Mouse (Mus musculus) forebrain, embryonic 15.5 days (tissue): Measurements from ENCODE around the gene Rab40c. TPM values are rescaled to one million over a fixed set of nuclear protein-coding genes. Genes with fewer than 3 reads are reported as not detected.

Source experiments
- ATAC-seq: fragments of 200-750 bp; cut with Nextera tagmentation; replicated peaks from 2 replicates; pipeline ENCODE4 v1.8.0; 2017; ENCODE audit warnings: mild to moderate bottlenecking, moderate TSS enrichment, moderate library complexity
- H3K27ac ChIP-seq: fragments of 300-500 bp; sonication (generic); replicated peaks from 2 replicates; pipeline ENCODE4 v1.5.1; 2015; ENCODE audit warnings: mild to moderate bottlenecking, inconsistent platforms
- H3K27me3 ChIP-seq: fragments of 300-500 bp; sonication (generic); 2 replicates; pipeline ENCODE4 v1.6.1; 2015; ENCODE audit warnings: inconsistent platforms
- H3K36me3 ChIP-seq: fragments of 300-500 bp; sonication (generic); 2 replicates; pipeline ENCODE4 v1.6.1; 2015; ENCODE audit warnings: mild to moderate bottlenecking, inconsistent platforms
- H3K4me1 ChIP-seq: fragments of 300-500 bp; sonication (generic); 2 replicates; pipeline ENCODE4 v1.6.1; 2015; ENCODE audit warnings: inconsistent platforms
- H3K4me2 ChIP-seq: fragments of 300-500 bp; sonication (generic); replicated peaks from 2 replicates; pipeline ENCODE4 v1.6.1; 2015; ENCODE audit warnings: mild to moderate bottlenecking, inconsistent platforms
- H3K4me3 ChIP-seq: fragments of 300-500 bp; sonication (generic); 2 replicates; pipeline ENCODE4 v1.5.1; 2015; ENCODE audit warnings: mild to moderate bottlenecking, inconsistent platforms
- H3K9ac ChIP-seq: fragments of 300-500 bp; sonication (generic); replicated peaks from 2 replicates; pipeline ENCODE4 v1.6.1; 2015; ENCODE audit warnings: mild to moderate bottlenecking, inconsistent platforms
- H3K9me3 ChIP-seq: fragments of 300-500 bp; sonication (generic); 2 replicates; pipeline ENCODE4 v1.6.1; 2016; ENCODE audit warnings: inconsistent platforms
- WGBS: fragments of 180-500 bp; shearing (Covaris S2); methylation state at CpG from one replicate; pipeline ENCODE4 v1.1.7; 2015; ENCODE audit warnings: mixed read lengths; 5-methylcytosine and 5-hydroxymethylcytosine counted together
- polyA plus RNA-seq: library from polyadenylated mRNA; unstranded; fragments of >200 nt; fragmentation: Nextera tagmentation; extraction: Ambion mirVana; gene quantifications from 2 replicates; pipeline ENCODE4 v1.2.1, GENCODE M21; 2015

The Rab40c gene
- polyA plus RNA-seq, 1 experiment from 2014 or later = 52.6 TPM

- no peak overlapping the region for H3K27ac ChIP-seq
- H3K4me1 ChIP-seq = peaks cover 12% of the 10 kb centered on the region
- no peak overlapping the region for H3K4me3 ChIP-seq
- WGBS = 89% methylated on average over 3 of the region's 3 CpGs
- H3K36me3 ChIP-seq = peaks cover 12% of the 10 kb centered on the region; the same call in 1 of the 2 replicates
- peaks cover 30% of the 10 kb centered on the region for H3K27me3 ChIP-seq
- no peak for ATAC-seq
- H3K4me2 ChIP-seq = no peak overlapping the region
- no peaks in the 10 kb centered on the region for H3K9me3 ChIP-seq
- H3K9ac ChIP-seq = no peak overlapping the region
Measured at GRCm38 (mm10) chr17:25955736-25956135, 36.2 kb upstream of the Rab40c start.

- no peaks in the 10 kb centered on the region for H3K9me3 ChIP-seq
- H3K27ac ChIP-seq = no peak overlapping the region
- peaks cover 5% of the 10 kb centered on the region; the same call in 1 of the 2 replicates for H3K36me3 ChIP-seq
- ATAC-seq = no peak
- 96% methylated on average over 2 of the region's 2 CpGs for WGBS
- peaks cover 38% of the 10 kb centered on the region for H3K27me3 ChIP-seq
- no peak overlapping the region for H3K4me2 ChIP-seq
- H3K4me1 ChIP-seq = peaks cover 12% of the 10 kb centered on the region
- H3K4me3 ChIP-seq = no peak overlapping the region
- no peak overlapping the region for H3K9ac ChIP-seq
Measured at GRCm38 (mm10) chr17:25954671-25955070, 35.1 kb upstream of the Rab40c start.

GRCm38 (mm10) chr17:25953161-25953560 is 33.6 kb upstream of the Rab40c start:
- no peaks in the 10 kb centered on the region for H3K36me3 ChIP-seq
- no peak for ATAC-seq
- no peaks in the 10 kb centered on the region for H3K9me3 ChIP-seq
- no peak overlapping the region for H3K27ac ChIP-seq
- H3K4me1 ChIP-seq = peaks cover 12% of the 10 kb centered on the region
- WGBS = 69% methylated on average over 5 of the region's 5 CpGs
- no peak overlapping the region for H3K4me3 ChIP-seq
- no peak overlapping the region for H3K9ac ChIP-seq
- H3K27me3 ChIP-seq = peaks cover 38% of the 10 kb centered on the region
- H3K4me2 ChIP-seq = no peak overlapping the region

- peak within 1 kb of the TSS; percentile 49 for H3K4me2 ChIP-seq
- no peaks in the 10 kb centered on the region for H3K9me3 ChIP-seq
- ATAC-seq = no peak
- H3K9ac ChIP-seq = no peak within 1 kb of the TSS
- H3K27me3 ChIP-seq = peaks cover 38% of the 10 kb centered on the region
- WGBS = 1% methylated on average over 58 of the region's 58 CpGs
- H3K4me3 ChIP-seq = peak within 1 kb of the TSS; percentile 32
- no peaks in the 10 kb centered on the region for H3K36me3 ChIP-seq
- no peak within 1 kb of the TSS for H3K27ac ChIP-seq
- H3K4me1 ChIP-seq = peaks cover 12% of the 10 kb centered on the region
Measured at GRCm38 (mm10) chr17:25951803-25952623, 32.5 kb upstream of the Rab40c start, which contains the start of gene A930017K11Rik. TSS of gene A930017K11Rik (minus strand) at chr17:25952565.

GRCm38 (mm10) chr17:25951225-25951802 is 31.8 kb upstream of the Rab40c start:
- H3K9ac ChIP-seq = no peak overlapping the region
- H3K9me3 ChIP-seq = no peaks in the 10 kb centered on the region
- peak overlapping the region; percentile 32 for H3K4me3 ChIP-seq
- H3K27ac ChIP-seq = no peak overlapping the region
- no peaks in the 10 kb centered on the region for H3K36me3 ChIP-seq
- ATAC-seq = no peak
- H3K27me3 ChIP-seq = peaks cover 38% of the 10 kb centered on the region
- H3K4me2 ChIP-seq = peak overlapping the region; percentile 49
- WGBS = under 1% methylated on average over 33 of the region's 33 CpGs
- peaks cover 12% of the 10 kb centered on the region for H3K4me1 ChIP-seq

GRCm38 (mm10) chr17:25950706-25951105 is 31.2 kb upstream of the Rab40c start:
- H3K4me2 ChIP-seq = no peak overlapping the region
- 0% methylated on average over 1 of the region's 3 CpGs for WGBS
- H3K36me3 ChIP-seq = no peaks in the 10 kb centered on the region
- no peak overlapping the region for H3K4me3 ChIP-seq
- no peaks in the 10 kb centered on the region for H3K9me3 ChIP-seq
- ATAC-seq = no peak
- no peak overlapping the region for H3K9ac ChIP-seq
- peaks cover 38% of the 10 kb centered on the region for H3K27me3 ChIP-seq
- H3K27ac ChIP-seq = no peak overlapping the region
- H3K4me1 ChIP-seq = peaks cover 12% of the 10 kb centered on the region

GRCm38 (mm10) chr17:25949981-25950380 is 30.5 kb upstream of the Rab40c start:
- WGBS = 83% methylated on average over 5 of the region's 5 CpGs
- no peak overlapping the region for H3K9ac ChIP-seq

GRCm38 (mm10) chr17:25948051-25948450 is 28.5 kb upstream of the Rab40c start:
- Histone ChIP-seq H3K27me3 (peaks cover 32% of the 10 kb centered on the region), H3K4me3 (no peak overlapping the region), H3K36me3 (no peaks in the 10 kb centered on the region), H3K9me3 (no peaks in the 10 kb centered on the region), H3K9ac (no peak overlapping the region), H3K4me1 (peaks cover 12% of the 10 kb centered on the region), H3K27ac (no peak overlapping the region), H3K4me2 (no peak overlapping the region)
- WGBS = 80% methylated on average over 8 of the region's 8 CpGs
- no peak for ATAC-seq

More at GRCm38 (mm10) chr17:25949981-25950380, 30.5 kb upstream of the Rab40c start:
- no peaks in the 10 kb centered on the region for H3K9me3 ChIP-seq
- no peak overlapping the region for H3K4me2 ChIP-seq
- H3K4me3 ChIP-seq = no peak overlapping the region
- no peak overlapping the region for H3K27ac ChIP-seq
- ATAC-seq = no peak
- peaks cover 38% of the 10 kb centered on the region for H3K27me3 ChIP-seq
- H3K4me1 ChIP-seq = peaks cover 12% of the 10 kb centered on the region
- no peaks in the 10 kb centered on the region for H3K36me3 ChIP-seq

- no peaks in the 10 kb centered on the region for H3K36me3 ChIP-seq
- peaks cover 27% of the 10 kb centered on the region for H3K27me3 ChIP-seq
- H3K9me3 ChIP-seq = no peaks in the 10 kb centered on the region
- no peak for ATAC-seq
- no peak overlapping the region for H3K9ac ChIP-seq
- H3K4me1 ChIP-seq = peaks cover 12% of the 10 kb centered on the region
- no peak overlapping the region for H3K27ac ChIP-seq
- H3K4me2 ChIP-seq = no peak overlapping the region
- WGBS = 84% methylated on average over 4 of the region's 4 CpGs
- H3K4me3 ChIP-seq = no peak overlapping the region
Measured at GRCm38 (mm10) chr17:25947576-25947975, 28.0 kb upstream of the Rab40c start.

GRCm38 (mm10) chr17:25946891-25947290 is 27.4 kb upstream of the Rab40c start:
- no peaks in the 10 kb centered on the region for H3K36me3 ChIP-seq
- no peak overlapping the region for H3K27ac ChIP-seq
- no peak for ATAC-seq
- no peaks in the 10 kb centered on the region for H3K9me3 ChIP-seq
- H3K4me3 ChIP-seq = no peak overlapping the region
- WGBS = 89% methylated on average over 8 of the region's 8 CpGs
- H3K9ac ChIP-seq = no peak overlapping the region
- H3K4me1 ChIP-seq = peaks cover 13% of the 10 kb centered on the region
- no peak overlapping the region for H3K4me2 ChIP-seq
- peaks cover 20% of the 10 kb centered on the region for H3K27me3 ChIP-seq

- Histone ChIP-seq H3K4me1 (peaks cover 10% of the 10 kb centered on the region), H3K36me3 (no peaks in the 10 kb centered on the region), H3K4me2 (no peak overlapping the region), H3K9me3 (no peaks in the 10 kb centered on the region), H3K4me3 (no peak overlapping the region), H3K9ac (no peak overlapping the region), H3K27ac (no peak overlapping the region), H3K27me3 (peaks cover 15% of the 10 kb centered on the region)
- WGBS = 82% methylated on average over 7 of the region's 7 CpGs
- no peak for ATAC-seq
Measured at GRCm38 (mm10) chr17:25946349-25946748, 26.8 kb upstream of the Rab40c start.

GRCm38 (mm10) chr17:25945517-25946155 is 26.1 kb upstream of the Rab40c start:
- Histone ChIP-seq H3K4me1 (peaks cover 14% of the 10 kb centered on the region), H3K9ac (no peak overlapping the region), H3K27ac (no peak overlapping the region), H3K4me2 (no peak overlapping the region), H3K4me3 (no peak overlapping the region), H3K9me3 (no peaks in the 10 kb centered on the region), H3K36me3 (no peaks in the 10 kb centered on the region), H3K27me3 (peaks cover 8% of the 10 kb centered on the region)
- 60% methylated on average over 9 of the region's 9 CpGs for WGBS
- ATAC-seq = no peak
